21 mouse cellular contexts compared by ENCODE assay signal in genomic region chr9:6927399-6928035, GRCm38 (mm10).
A peak's percentile ranks its signal among the peaks of the same experiment; 100 is the strongest.
DNase-seq lines count a peak whose midpoint lies in the region; ATAC-seq and TF ChIP-seq lines count a peak whose summit lies in the region.
"Had no signal": no experiment of that assay in that cellular context is flagged by ENCODE, and none has a peak within 500 bp of the region (broad histone marks: within the 10 kb centered on the region; RNA-seq: fewer than 3 reads in every experiment).

No protein-coding gene starts in this region.

- peak; percentile 84 for ATAC-seq in kidney, postnatal 0 days (replicated peaks; ENCODE audit: low FRiP score, low read depth)
- ATAC-seq in embryonic facial prominence, embryonic 15.5 days (ENCODE audit: insufficient number of reproducible peaks, low FRiP score, low TSS enrichment, low read depth) = peak; percentile 7; the same call in 1 of the 2 replicates
- ATAC-seq: forebrain, postnatal 0 days had no signal

- TF ChIP-seq CTCF in kidney, postnatal 0 days (IDR thresholded peaks at IDR 0.05; ENCODE audit: low read depth) = no peak

- H3K4me1 ChIP-seq in kidney, postnatal 0 days (replicated peaks; ENCODE audit: insufficient read depth, low read length) = no peaks in the 10 kb centered on the region
- H3K4me1 ChIP-seq in embryonic facial prominence, embryonic 15.5 days = no peaks in the 10 kb centered on the region
- H3K4me1 ChIP-seq: hindbrain, embryonic 13.5 days; limb, embryonic 15.5 days; neural tube, embryonic 15.5 days had no signal

- no peaks in the 10 kb centered on the region for H3K9me3 ChIP-seq in kidney, postnatal 0 days (replicated peaks; ENCODE audit: low read length)
- H3K9me3 ChIP-seq in embryonic facial prominence, embryonic 15.5 days (replicated peaks) = no peaks in the 10 kb centered on the region
- H3K9me3 ChIP-seq: hindbrain, embryonic 13.5 days; limb, embryonic 15.5 days; neural tube, embryonic 15.5 days had no signal

- no peak for DNase-seq in kidney, postnatal 0 days (ENCODE audit: low spot score)
- DNase-seq in kidney, adult 18-20 months = no peak
- peak; percentile 92 for DNase-seq in R1 (ENCODE audit: low read depth, low spot score)
- DNase-seq in yolk sac, embryonic 10.5 days (ENCODE audit: low spot score) = peak; percentile 61
- no peak for DNase-seq in natural killer cell, adult 2 months (ENCODE audit: low spot score in 2 of 2)
- DNase-seq in c-Kit-positive CD71-positive TER-119-positive erythroid progenitor cells, embryonic 14.5 days (ENCODE audit: low spot score) = no peak
- DNase-seq: adrenal gland, postnatal 10 days; cerebellum, adult 2 months; cerebellum, postnatal 25 days; forebrain, postnatal 0 days; gastrocnemius, postnatal 25 days; left cerebral cortex, postnatal 4 days; lung, embryonic 14.5 days; lung, postnatal 36 days; midbrain, embryonic 14.5 days had no signal

- H3K36me3 ChIP-seq in kidney, postnatal 0 days (ENCODE audit: insufficient read depth, low read length) = no peaks in the 10 kb centered on the region
- 0 out of 2 replicates have a peak, but pooled peaks cover 9% of the 10 kb centered on the region for H3K36me3 ChIP-seq in embryonic facial prominence, embryonic 15.5 days

- H3K9ac ChIP-seq in kidney, postnatal 0 days (ENCODE audit: low read depth, low read length) = no peak overlapping the region
- no peak overlapping the region for H3K9ac ChIP-seq in embryonic facial prominence, embryonic 15.5 days
- H3K9ac ChIP-seq: forebrain, postnatal 0 days; hindbrain, embryonic 13.5 days; limb, embryonic 15.5 days; liver, embryonic 14.5 days; lung, embryonic 14.5 days; neural tube, embryonic 15.5 days had no signal

- H3K4me3 ChIP-seq in kidney, postnatal 0 days (replicated peaks; ENCODE audit: low read depth, low read length) = no peak overlapping the region
- no peak overlapping the region for H3K4me3 ChIP-seq in embryonic facial prominence, embryonic 15.5 days (replicated peaks)
- H3K4me3 ChIP-seq: hindbrain, embryonic 13.5 days; limb, embryonic 15.5 days; myocyte; neural tube, embryonic 15.5 days had no signal

- WGBS in kidney, postnatal 0 days = 24% methylated on average over 1 of the region's 1 CpGs
- WGBS in embryonic facial prominence, embryonic 15.5 days = 15% methylated on average over 1 of the region's 1 CpGs

- H3K27me3 ChIP-seq in kidney, postnatal 0 days (ENCODE audit: insufficient read depth, low read length) = no peaks in the 10 kb centered on the region
- no peaks in the 10 kb centered on the region for H3K27me3 ChIP-seq in embryonic facial prominence, embryonic 15.5 days
- H3K27me3 ChIP-seq: hindbrain, embryonic 13.5 days; limb, embryonic 15.5 days; neural tube, embryonic 15.5 days had no signal

- H3K27ac ChIP-seq in kidney, postnatal 0 days = no peak overlapping the region
- no peak overlapping the region for H3K27ac ChIP-seq in embryonic facial prominence, embryonic 15.5 days (replicated peaks)
- H3K27ac ChIP-seq: hindbrain, embryonic 13.5 days; limb, embryonic 15.5 days; liver, embryonic 14.5 days; neural tube, embryonic 15.5 days had no signal

- no peak overlapping the region for H3K4me2 ChIP-seq in kidney, postnatal 0 days (ENCODE audit: low read length)
- no peak overlapping the region for H3K4me2 ChIP-seq in embryonic facial prominence, embryonic 15.5 days (replicated peaks)
- H3K4me2 ChIP-seq: hindbrain, embryonic 13.5 days; limb, embryonic 15.5 days; lung, embryonic 14.5 days; neural tube, embryonic 15.5 days had no signal

Comparison
In these comparisons a context has a peak if more than half of its experiments do, and no peak if none do; other contexts are left out.
1. DNase-seq: peak in R1 (single experiment) and yolk sac, embryonic 10.5 days (single experiment); none in kidney, postnatal 0 days (single experiment), kidney, adult 18-20 months (single experiment), natural killer cell, adult 2 months (0 of 2) and c-Kit-positive CD71-positive TER-119-positive erythroid progenitor cells, embryonic 14.5 days (single experiment).